Mouse (Mus musculus) lung, adult 18-20 months (tissue): Measurements from ENCODE around the gene Ctla4.

Source experiments
- DNase-seq, 2 experiments: peaks; one replicate each; pipeline ENCODE4 v3.0.0; 2022; ENCODE audit warnings: mixed read lengths in 2 of 2

The Ctla4 gene

GRCm38 (mm10) chr1:60930397-60930796 lies 43.6 kb downstream of the Ctla4 start:
- DNase-seq = no peak

GRCm38 (mm10) chr1:60935968-60936581 lies 49.3 kb downstream of the Ctla4 start:
- no peak for DNase-seq

GRCm38 (mm10) chr1:60936963-60937711 lies 50.3 kb downstream of the Ctla4 start:
- DNase-seq = no peak

DNA sequence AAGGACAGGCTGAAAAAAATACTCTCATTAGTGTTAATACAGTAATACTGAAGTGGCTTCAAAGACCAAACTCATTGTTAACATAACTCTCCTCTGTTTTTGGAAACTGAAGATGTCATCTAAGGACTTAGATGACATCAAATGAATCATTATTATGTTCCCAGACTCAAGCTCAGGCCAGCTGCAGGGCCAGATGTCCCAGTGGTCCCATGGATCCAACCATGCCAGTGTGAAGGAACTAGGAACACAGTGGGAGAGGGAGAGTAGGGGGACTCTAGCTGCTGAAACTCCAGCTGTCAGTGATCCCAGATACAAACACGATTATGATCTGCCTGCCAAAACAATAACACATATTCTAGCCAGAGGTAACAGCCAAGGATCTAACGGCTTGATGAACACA lies 51.5 kb downstream of the Ctla4 start:
- DNase-seq = no peak

- no peak for DNase-seq
These were observed 52.2 kb downstream of the Ctla4 start for GRCm38 (mm10) chr1:60938974-60939373.

GRCm38 (mm10) chr1:60940023-60940422 lies 53.2 kb downstream of the Ctla4 start:
- no peak for DNase-seq

DNA sequence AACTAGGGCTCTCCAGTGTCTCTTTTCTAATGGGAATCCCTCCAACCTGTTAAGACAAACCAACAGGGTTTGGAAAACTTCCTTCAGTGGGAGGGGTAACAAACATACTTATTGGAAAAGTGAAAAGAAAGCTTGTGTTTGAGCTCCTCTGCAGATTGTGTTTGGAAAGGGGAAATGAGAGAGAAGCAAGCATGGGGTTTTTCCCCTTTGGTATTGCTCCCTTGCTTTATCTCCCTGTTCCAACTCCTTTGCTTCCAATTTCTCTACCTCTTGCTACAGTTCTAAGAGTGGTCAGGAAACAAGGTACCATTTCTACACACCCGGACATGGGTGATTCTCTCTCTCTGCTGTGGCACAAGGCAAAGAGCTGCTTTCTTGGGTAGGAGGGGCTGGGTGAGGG lies 53.8 kb downstream of the Ctla4 start:
- DNase-seq = no peak

DNA sequence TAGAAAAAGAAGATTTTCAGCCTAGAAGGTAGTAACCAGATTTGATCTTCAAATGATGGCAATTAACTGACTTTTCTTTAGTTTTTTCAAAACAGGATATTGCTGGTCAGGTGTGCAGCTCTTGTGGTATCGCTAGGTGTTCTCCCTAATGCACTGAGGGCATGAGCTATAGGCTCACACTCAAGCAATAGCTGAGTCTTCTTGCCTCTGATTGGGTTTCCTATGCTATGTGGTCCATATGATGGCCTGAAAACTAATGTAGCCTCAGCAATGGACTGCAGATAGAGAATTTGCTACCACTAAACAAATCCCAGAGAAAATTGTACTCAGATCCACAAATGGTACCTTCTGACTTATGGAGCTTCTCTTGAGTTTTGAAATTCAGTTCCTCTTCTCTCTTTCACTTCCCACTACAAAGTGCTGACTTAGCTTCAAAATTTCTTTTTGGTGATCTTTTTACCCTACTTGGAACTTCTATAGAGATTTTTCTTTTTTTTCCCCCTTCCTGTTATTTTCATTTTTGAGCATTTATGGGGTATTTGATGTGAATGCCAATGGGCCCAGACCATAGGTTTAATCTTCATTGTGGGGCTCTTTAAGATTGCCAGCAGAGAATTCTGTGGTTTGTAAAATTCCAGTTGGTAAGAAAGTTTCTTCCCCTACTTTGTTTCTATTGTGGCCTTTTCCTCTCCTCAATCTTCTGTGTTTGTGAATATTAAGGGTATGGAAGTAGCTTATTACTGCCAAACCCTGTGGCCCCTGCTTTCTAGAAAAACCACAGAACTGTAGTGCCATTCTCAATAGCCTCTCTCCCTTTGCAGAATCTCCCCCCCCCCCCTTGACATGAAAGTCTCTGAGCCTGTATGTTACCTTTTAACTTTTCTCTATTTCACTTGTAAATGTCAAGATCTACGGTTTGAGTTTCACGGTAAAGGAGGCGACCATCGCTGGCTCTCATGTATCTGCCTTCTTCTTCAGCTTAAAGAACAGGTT lies 54.6 kb downstream of the Ctla4 start:
- no peak for DNase-seq

GRCm38 (mm10) chr1:60942921-60943320 lies 56.1 kb downstream of the Ctla4 start:
- no peak for DNase-seq

DNA sequence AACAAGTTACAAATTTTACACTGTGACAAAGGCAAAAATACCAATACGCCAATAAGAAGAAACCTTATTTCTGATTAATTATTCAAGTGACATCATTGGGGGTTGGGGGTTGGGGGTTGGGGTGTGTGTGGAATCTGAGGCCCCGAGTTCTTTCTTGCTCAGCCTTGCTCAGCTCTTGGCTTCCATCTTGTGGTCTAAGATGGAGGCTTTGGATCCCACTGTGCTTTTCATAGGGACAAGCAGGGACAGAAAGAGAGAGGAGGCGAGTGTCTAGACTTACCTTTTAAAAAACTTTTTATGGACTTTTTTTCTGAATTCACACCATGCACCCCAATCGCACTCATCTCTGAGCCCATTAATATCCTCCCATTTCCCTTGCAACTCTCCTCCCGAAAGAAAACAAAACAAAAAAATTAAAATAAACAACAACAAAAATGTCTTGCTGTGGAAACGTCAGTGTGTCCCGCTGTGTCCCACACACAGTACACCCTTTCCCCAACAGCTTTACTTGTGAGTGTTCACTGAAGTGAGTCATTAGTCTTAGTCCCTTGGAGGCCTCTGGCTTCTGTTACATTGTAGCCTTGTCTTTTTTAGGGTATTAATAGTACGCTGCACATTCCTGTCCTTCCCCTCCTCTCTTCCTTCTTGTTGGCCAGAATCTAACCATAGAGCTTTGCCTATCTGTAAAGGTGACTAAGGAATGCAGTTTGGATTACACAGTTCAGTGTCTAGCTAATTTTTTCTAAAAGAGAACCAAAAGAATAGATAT lies 59.0 kb downstream of the Ctla4 start:
- no peak for DNase-seq

- no peak for DNase-seq
These were observed 61.3 kb downstream of the Ctla4 start for GRCm38 (mm10) chr1:60948112-60948511.

DNA sequence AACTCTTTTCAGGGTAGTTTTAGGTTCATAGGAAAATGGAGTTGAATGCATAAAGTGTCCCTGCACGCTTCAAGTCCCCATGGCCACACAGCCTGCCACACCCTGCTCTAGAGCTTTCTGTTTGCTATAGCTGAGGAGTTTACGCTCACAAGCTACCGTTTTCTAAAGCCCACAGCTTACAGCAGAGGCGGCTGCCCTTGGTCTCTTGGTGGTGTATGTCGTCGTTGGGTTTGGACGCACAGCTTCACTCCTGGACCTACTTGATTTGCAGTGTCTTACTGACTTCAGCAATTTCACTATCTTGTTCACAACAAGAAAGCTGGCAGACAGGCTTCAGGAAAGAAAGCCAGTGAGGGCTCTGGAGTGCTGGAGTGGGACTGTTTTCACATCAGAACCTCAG lies 66.2 kb downstream of the Ctla4 start:
- no peak for DNase-seq

DNA sequence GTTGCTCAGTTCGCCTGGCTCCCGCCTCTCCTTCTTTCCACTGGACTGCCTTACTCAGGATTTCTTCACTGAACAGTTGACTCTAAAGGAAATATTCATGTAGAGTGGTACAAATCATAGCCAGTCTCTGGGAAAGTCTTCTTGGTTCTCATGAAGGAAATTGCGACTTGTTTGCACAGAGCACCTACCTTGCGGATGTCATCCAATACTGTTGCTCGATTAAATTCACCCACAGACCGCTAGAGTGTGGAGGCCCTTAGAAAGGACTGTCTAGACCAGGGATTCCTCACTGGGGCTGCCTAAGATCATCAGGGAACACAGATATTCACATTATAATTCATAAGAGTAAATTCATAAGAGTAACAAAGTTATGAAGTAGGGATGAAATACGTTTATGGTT lies 66.9 kb downstream of the Ctla4 start:
- no peak for DNase-seq

- no peak for DNase-seq
These were observed 68.0 kb downstream of the Ctla4 start for GRCm38 (mm10) chr1:60954759-60955158.

DNA sequence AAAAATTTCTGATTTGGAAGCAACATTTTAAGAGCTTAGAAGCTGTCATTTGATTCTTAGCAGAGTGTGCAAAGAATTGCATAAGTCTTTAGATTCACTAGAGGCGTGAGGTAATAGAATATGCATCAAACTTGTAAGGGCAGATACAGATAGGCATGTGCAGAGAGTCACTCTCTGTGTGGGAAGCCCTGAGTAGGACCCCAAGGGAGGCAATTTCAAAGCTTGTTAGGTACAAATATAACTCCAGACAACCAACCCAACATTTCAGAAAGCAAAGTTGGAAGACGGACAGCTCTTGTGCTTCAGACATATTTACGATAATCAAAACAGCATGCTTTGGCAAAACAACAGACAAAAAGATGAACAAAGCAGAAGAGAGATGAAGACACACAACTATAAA lies 68.4 kb downstream of the Ctla4 start:
- no peak for DNase-seq

DNA sequence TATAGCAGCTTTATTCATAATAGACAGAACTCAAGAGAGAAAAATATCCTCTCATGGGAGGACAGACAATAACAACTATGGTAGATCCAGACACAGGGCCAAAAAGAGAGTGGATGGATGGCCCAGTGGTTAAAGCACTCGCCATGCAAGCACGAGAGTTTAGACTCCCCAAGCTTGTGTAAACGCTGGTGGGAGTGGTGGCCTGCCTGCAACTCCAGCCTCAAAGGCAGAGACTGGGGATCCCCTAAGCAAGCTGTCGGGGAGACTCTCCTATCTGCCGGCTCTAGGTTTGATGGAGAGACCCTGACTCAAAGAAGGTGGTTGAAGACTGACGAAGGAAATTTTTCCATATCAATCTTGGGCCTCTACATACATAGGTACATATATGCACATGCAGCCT lies 69.4 kb downstream of the Ctla4 start:
- no peak for DNase-seq

- DNase-seq = no peak
These were observed 71.5 kb downstream of the Ctla4 start for GRCm38 (mm10) chr1:60958287-60958686.

GRCm38 (mm10) chr1:60959246-60959645 lies 72.4 kb downstream of the Ctla4 start:
- DNase-seq = no peak

- peak; percentile 41 to 61 for DNase-seq
These were observed 73.7 kb downstream of the Ctla4 start for GRCm38 (mm10) chr1:60960451-60960850.

GRCm38 (mm10) chr1:60961080-60961479 lies 74.3 kb downstream of the Ctla4 start:
- peak; percentile 29 to 58 for DNase-seq

- no peak for DNase-seq
These were observed 75.3 kb downstream of the Ctla4 start for GRCm38 (mm10) chr1:60962095-60962494.
